Mouse (Mus musculus) c-Kit-positive CD71-positive TER-119-positive erythroid progenitor cells, embryonic 14.5 days (primary cell): ENCODE measurements around the gene Samd1.
A peak's percentile ranks its signal among the peaks of the same experiment; 100 is the strongest.

ENCODE experiments used
- DNase-seq: peaks from one replicate; pipeline ENCODE4 v3.0.0-alpha.2; 2013; ENCODE audit warnings: low spot score

Gene Samd1

GRCm38 (mm10) chr8:83997511-83998141 lies at the start of gene Samd1:
Samd1 (plus strand) TSS chr8:83997672.
- DNase-seq: no peak

- DNase-seq: no peak
These were observed 42.7 kb upstream of the Samd1 start for GRCm38 (mm10) chr8:83954749-83955105.

- DNase-seq: peak; percentile 100
These were observed 42.1 kb upstream of the Samd1 start, which contains the start of the genes Gm10644 and Asf1b for GRCm38 (mm10) chr8:83955106-83955957. Gm10644 (minus strand) TSS chr8:83955205. Asf1b (plus strand) TSS chr8:83955507.

- DNase-seq: no peak
These were observed 41.6 kb upstream of the Samd1 start for GRCm38 (mm10) chr8:83955958-83956218.

GRCm38 (mm10) chr8:83956789-83957188 lies 40.7 kb upstream of the Samd1 start:
- peak; percentile 50 for DNase-seq

DNA sequence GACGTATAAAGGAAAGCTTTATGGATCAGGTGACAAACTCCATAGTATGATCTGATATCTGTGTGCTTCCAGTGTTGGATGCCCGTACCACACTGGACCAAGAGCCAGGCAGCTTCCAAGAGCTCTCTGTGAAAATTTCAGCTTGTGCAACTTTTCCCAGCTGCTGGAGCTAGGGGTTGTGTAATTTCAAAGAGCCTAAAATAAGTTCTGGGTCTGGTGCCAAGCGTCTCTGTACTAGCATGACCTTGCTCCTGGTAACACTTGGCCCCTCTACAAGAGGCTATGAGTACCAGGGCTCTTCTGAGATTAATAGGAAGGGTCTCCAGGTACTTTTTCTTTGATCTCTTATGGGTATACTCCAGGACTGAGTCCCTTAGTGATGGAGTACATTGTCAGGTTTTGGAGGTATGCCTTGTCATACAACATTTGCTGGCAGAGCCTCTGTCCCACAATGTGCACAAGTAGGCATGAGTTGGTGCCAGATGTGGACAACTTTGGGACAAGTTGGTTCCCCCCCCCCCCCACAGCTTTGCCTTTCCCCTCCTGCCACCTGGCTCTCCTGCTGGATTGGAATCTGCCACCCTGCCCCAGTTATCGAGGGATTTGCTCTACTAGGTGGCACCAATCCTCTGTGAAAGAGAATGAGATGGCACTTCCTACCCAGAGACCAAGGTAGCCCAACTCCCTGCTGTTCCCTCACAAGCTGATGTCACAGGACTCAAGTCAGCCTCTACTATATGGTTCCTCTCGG lies 33.3 kb upstream of the Samd1 start:
- DNase-seq: no peak

DNA sequence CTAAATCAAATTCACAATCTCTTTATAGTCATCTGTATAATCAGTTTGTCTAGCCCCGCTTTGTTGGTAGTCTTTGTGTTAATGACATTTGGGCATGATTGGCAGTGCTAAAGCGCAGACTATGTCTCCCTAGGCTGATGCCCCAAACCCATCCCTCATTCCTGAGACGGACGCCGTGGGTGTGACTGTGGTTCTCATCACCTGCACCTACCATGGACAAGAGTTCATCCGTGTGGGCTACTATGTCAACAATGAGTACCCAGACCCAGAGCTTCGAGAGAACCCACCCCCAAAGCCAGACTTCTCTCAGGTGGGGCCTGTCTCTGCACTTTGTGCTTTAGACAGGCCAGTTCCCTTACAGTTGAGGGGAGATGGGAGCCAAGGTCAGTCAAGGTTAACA lies 29.8 kb upstream of the Samd1 start:
- DNase-seq: no peak

DNA sequence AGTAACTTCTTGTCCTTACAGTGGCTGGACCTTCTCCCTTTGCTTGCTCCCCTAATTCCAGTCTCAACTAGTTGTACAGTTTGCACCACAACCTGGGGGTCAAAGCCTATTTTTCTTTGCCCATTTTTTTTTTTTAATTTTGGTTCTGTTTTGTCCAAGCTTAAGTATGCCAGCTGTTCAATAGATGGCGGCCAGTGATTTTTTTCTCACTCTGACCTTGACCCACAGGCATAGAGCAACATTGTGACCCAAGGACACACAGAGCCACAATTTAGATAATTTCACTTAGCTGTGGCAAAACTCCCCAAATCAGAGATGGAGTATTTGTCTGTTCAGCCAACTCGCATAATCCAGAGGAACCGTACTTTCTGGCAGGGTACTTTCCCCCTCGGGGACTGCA lies 26.4 kb upstream of the Samd1 start:
- DNase-seq: no peak

GRCm38 (mm10) chr8:83971661-83972060 lies 25.8 kb upstream of the Samd1 start:
- no peak for DNase-seq

GRCm38 (mm10) chr8:83972150-83973120 lies 25.0 kb upstream of the Samd1 start, which contains the start of gene Prkaca:
Prkaca (plus strand) TSS chr8:83972993.
- peak; percentile 97 for DNase-seq

- DNase-seq: no peak
These were observed 24.1 kb upstream of the Samd1 start for GRCm38 (mm10) chr8:83973161-83974031.

- no peak for DNase-seq
These were observed 23.0 kb upstream of the Samd1 start for GRCm38 (mm10) chr8:83974521-83974920.

GRCm38 (mm10) chr8:83976101-83976630 lies 21.3 kb upstream of the Samd1 start:
- no peak for DNase-seq

DNA sequence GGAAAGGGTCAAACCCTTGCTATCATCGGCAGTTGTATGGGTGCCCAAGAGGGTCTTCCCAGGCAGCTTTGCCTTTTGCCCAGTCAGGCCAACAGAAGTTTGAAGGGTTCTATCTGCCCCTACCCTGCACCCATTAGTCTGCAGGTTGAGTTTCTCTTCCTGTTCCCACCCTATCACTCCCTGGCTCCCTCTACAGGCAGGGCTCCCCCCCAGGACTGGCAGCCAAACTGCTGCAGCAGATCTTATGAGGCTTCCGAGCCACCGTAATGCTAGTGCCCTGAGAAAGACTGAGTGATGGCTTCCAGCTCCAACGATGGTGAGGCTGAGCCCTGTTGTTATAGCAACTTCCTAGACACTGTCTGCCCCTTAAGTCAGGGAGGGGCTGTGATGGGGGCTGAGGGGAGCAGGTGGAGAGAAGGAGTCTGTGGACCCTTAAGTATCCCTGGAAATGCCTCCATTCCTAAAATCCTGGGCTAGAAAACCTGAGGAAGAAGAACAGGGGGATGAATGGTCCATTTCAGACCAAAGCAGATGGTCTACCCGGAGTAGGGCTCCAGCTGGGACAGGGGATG lies 20.6 kb upstream of the Samd1 start:
- DNase-seq: no peak

- DNase-seq: no peak
These were observed 19.8 kb upstream of the Samd1 start for GRCm38 (mm10) chr8:83977646-83978045.

- no peak for DNase-seq
These were observed 19.3 kb upstream of the Samd1 start for GRCm38 (mm10) chr8:83978200-83978599.

- DNase-seq: no peak
These were observed 17.2 kb upstream of the Samd1 start for GRCm38 (mm10) chr8:83980250-83980649.

DNA sequence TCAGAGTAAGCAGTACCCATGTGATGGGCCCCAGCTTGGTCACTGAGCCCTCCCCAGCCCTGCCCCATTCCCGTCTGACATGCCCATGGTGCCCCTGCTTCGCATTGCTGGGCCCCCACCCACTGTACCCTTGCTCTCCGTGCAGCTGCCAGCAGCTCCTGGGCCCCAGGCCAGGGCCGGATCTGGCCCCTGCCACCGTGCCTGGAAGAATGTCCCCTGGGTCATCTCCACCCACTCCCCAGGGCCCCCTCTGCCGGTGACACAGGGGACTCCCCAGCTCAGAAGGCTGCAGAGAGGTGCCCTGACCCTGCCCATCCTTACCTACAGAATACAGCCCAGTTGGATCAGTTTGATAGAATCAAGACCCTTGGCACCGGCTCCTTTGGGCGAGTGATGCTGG lies 16.6 kb upstream of the Samd1 start:
- no peak for DNase-seq

GRCm38 (mm10) chr8:83981533-83981932 lies 15.9 kb upstream of the Samd1 start:
- no peak for DNase-seq

- no peak for DNase-seq
These were observed 15.0 kb upstream of the Samd1 start for GRCm38 (mm10) chr8:83982449-83982848.
